Mouse (Mus musculus) megakaryocyte, embryonic 14.5 days (primary cell): ENCODE measurements around the gene Mrpl12.

Experiments used
- FLI1 ChIP-seq: IDR thresholded peaks from 2 replicates; pipeline ENCODE4 v1.6.1; 2012; ENCODE audit warnings: low read length, inconsistent platforms, mixed read lengths
- GATA1 ChIP-seq: IDR thresholded peaks from 3 replicates; pipeline ENCODE4 v1.6.1; 2012; ENCODE audit warnings: mixed read lengths, low read length, inconsistent platforms, borderline replicate concordance

- TF ChIP-seq GATA1 (no peak), FLI1 (no peak)
Measured at GRCm38 (mm10) chr11:120488516-120488915, 4.1 kb downstream of the Mrpl12 start.
